Mouse (Mus musculus) ES-E14 (cell line): ENCODE measurements around the gene Gdi1. TPM values are rescaled to one million over a fixed set of nuclear protein-coding genes. Genes with fewer than 3 reads are reported as not detected.

Experiments
- DNase-seq: peaks from one replicate; pipeline ENCODE4 v3.0.0-alpha.2; 2013; ENCODE audit warnings: low read depth, low spot score
- H3K27ac ChIP-seq: 2 replicates; pipeline ENCODE4 v1.5.1; 2012; ENCODE audit warnings: low read depth, mild to moderate bottlenecking, low read length, moderate library complexity, mixed read lengths; ENCODE audit not compliant: poor library complexity, insufficient read depth, severe bottlenecking
- H3K36me3 ChIP-seq: 2 replicates; pipeline ENCODE4 v1.6.1; 2012; ENCODE audit warnings: mild to moderate bottlenecking, low read length, moderate library complexity, mixed read lengths; ENCODE audit not compliant: control insufficient read depth, poor library complexity, insufficient read depth, severe bottlenecking
- H3K4me1 ChIP-seq, 2 experiments: fragments of 150-350 bp in 1 of 2; sonication (generic) in 1 of 2; 2 replicates each; pipeline ENCODE4 v1.6.1; 2012; ENCODE audit warnings: low read length in 2 of 2, mild to moderate bottlenecking in 1 of 2, mixed read lengths in 1 of 2; ENCODE audit not compliant: control insufficient read depth in 2 of 2, insufficient read depth in 2 of 2, poor library complexity in 1 of 2
- H3K4me3 ChIP-seq, 2 experiments: fragments of 150-350 bp in 1 of 2; sonication (generic) in 1 of 2; 2 replicates each; pipeline ENCODE4 v1.5.1; 2012; ENCODE audit warnings: low read length in 2 of 2, low read depth in 1 of 2, mild to moderate bottlenecking in 1 of 2, mixed read lengths in 1 of 2; ENCODE audit not compliant: insufficient read depth in 1 of 2, poor library complexity in 1 of 2, severe bottlenecking in 1 of 2
- H3K9ac ChIP-seq: 2 replicates; pipeline ENCODE4 v1.6.1; 2012; ENCODE audit warnings: low read depth, mild to moderate bottlenecking, low read length, mixed read lengths; ENCODE audit not compliant: poor library complexity, insufficient read depth, severe bottlenecking
- H3K9me3 ChIP-seq: fragments of 150-350 bp; sonication (generic); 2 replicates; pipeline ENCODE4 v1.6.1; 2012; ENCODE audit warnings: low read depth, mild to moderate bottlenecking, low read length; ENCODE audit not compliant: control insufficient read depth, insufficient read depth
- CHD2 ChIP-seq: IDR thresholded peaks from 2 replicates; pipeline ENCODE4 v1.6.1; 2014; ENCODE audit warnings: mild to moderate bottlenecking, low read depth, low read length, inconsistent platforms
- HCFC1 ChIP-seq: IDR thresholded peaks from 2 replicates; pipeline ENCODE4 v1.6.1; 2012; ENCODE audit warnings: low read length, inconsistent platforms, borderline replicate concordance; ENCODE audit not compliant: insufficient read depth
- MAFK ChIP-seq: IDR thresholded peaks from 2 replicates; pipeline ENCODE4 v1.6.1; 2014; ENCODE audit warnings: mild to moderate bottlenecking, low read depth, low read length, inconsistent platforms; ENCODE audit not compliant: insufficient read depth
- ZC3H11A ChIP-seq: IDR thresholded peaks from 2 replicates; pipeline ENCODE4 v1.6.1; 2012; ENCODE audit warnings: low read depth, mild to moderate bottlenecking, inconsistent platforms, low read length, borderline replicate concordance
- ZNF384 ChIP-seq: IDR thresholded peaks from 2 replicates; pipeline ENCODE4 v1.6.1; 2012; ENCODE audit warnings: low read depth, low read length, inconsistent platforms
- in situ Hi-C, 2 experiments: fragments of 600-800 bp; cut with MboI; formaldehyde crosslinking; loops; one replicate each; pipeline ENCODE4 v1.15.1; 2025; ENCODE audit warnings: low sequenced_read_pairs in 2 of 2, inconsistent platforms in 1 of 2; ENCODE audit not compliant: unreplicated experiment in 2 of 2
- total RNA-seq: library from RNA; depleted of rRNA; stranded (reverse); fragments of 300-350 nt; gene quantifications from 2 replicates; pipeline ENCODE4 v1.2.3, GENCODE M21; 2012

Gene Gdi1
- total RNA-seq, 1 experiment: 53.1 TPM

GRCm38 (mm10) chrX:74281732-74282394 lies 22.9 kb upstream of the Gdi1 start, which contains the start of the genes Taz and Dnase1l1:
Taz (plus strand) TSS chrX:74281912.
Dnase1l1 (minus strand) TSS chrX:74282337.
- TF ChIP-seq ZNF384 (no peak), CHD2 (no peak), HCFC1 (no peak), ZC3H11A (no peak), MAFK (no peak)
- 0 out of 2 replicates have a peak within 1 kb of the TSS, but pooled peaks have one; percentile 48 for H3K27ac ChIP-seq
- H3K36me3 ChIP-seq: no peaks in the 10 kb centered on the region
- no peaks in the 10 kb centered on the region for H3K9me3 ChIP-seq
- no peak for DNase-seq
- H3K4me3 ChIP-seq: peak within 1 kb of the TSS; percentile 83 to 93
- peak within 1 kb of the TSS; percentile 80 for H3K9ac ChIP-seq
- in situ Hi-C loops: no loop called here
- no peaks in the 10 kb centered on the region for H3K4me1 ChIP-seq

- Histone ChIP-seq H3K4me1 (no peaks in the 10 kb centered on the region), H3K36me3 (no peaks in the 10 kb centered on the region), H3K9ac (peak overlapping the region; percentile 80), H3K9me3 (no peaks in the 10 kb centered on the region), H3K4me3 (peak overlapping the region; percentile 83 to 93), H3K27ac (no peak overlapping the region)
- DNase-seq: no peak
- in situ Hi-C loops: no loop called here
- TF ChIP-seq MAFK (no peak), HCFC1 (no peak), CHD2 (no peak), ZNF384 (no peak), ZC3H11A (no peak)
Measured at GRCm38 (mm10) chrX:74282395-74283091, 22.3 kb upstream of the Gdi1 start.

GRCm38 (mm10) chrX:74283092-74283437 lies 21.7 kb upstream of the Gdi1 start:
- H3K9me3 ChIP-seq: no peaks in the 10 kb centered on the region
- in situ Hi-C loops: no loop called here
- H3K36me3 ChIP-seq: peaks cover 1% of the 10 kb centered on the region; the same call in 1 of the 2 replicates
- H3K27ac ChIP-seq: no peak overlapping the region
- no peaks in the 10 kb centered on the region for H3K4me1 ChIP-seq
- no peak for DNase-seq
- no peak for TF ChIP-seq ZNF384
- no peak for TF ChIP-seq MAFK
- TF ChIP-seq CHD2: no peak
- TF ChIP-seq HCFC1: no peak
- no peak for TF ChIP-seq ZC3H11A
- peak overlapping the region; percentile 80 for H3K9ac ChIP-seq
- H3K4me3 ChIP-seq: peak overlapping the region; percentile 83 to 93

- no peaks in the 10 kb centered on the region for H3K36me3 ChIP-seq
- in situ Hi-C loops: no loop called here
- no peak overlapping the region for H3K9ac ChIP-seq
- no peak overlapping the region for H3K4me3 ChIP-seq
- TF ChIP-seq CHD2 (no peak), HCFC1 (no peak), ZNF384 (no peak), MAFK (no peak), ZC3H11A (no peak)
- H3K4me1 ChIP-seq: no peaks in the 10 kb centered on the region
- DNase-seq: no peak
- no peaks in the 10 kb centered on the region for H3K9me3 ChIP-seq
- no peak overlapping the region for H3K27ac ChIP-seq
Measured at GRCm38 (mm10) chrX:74293431-74293830, 11.4 kb upstream of the Gdi1 start.
